Mouse (Mus musculus) urinary bladder, postnatal 10 days (tissue): ENCODE data around the gene Sort1.
A peak's percentile ranks its signal among the peaks of the same experiment; 100 is the strongest.

Experiments used
- DNase-seq: peaks from one replicate; pipeline ENCODE4 v3.0.0; 2022; ENCODE audit warnings: low spot score

Sort1 gene

DNA sequence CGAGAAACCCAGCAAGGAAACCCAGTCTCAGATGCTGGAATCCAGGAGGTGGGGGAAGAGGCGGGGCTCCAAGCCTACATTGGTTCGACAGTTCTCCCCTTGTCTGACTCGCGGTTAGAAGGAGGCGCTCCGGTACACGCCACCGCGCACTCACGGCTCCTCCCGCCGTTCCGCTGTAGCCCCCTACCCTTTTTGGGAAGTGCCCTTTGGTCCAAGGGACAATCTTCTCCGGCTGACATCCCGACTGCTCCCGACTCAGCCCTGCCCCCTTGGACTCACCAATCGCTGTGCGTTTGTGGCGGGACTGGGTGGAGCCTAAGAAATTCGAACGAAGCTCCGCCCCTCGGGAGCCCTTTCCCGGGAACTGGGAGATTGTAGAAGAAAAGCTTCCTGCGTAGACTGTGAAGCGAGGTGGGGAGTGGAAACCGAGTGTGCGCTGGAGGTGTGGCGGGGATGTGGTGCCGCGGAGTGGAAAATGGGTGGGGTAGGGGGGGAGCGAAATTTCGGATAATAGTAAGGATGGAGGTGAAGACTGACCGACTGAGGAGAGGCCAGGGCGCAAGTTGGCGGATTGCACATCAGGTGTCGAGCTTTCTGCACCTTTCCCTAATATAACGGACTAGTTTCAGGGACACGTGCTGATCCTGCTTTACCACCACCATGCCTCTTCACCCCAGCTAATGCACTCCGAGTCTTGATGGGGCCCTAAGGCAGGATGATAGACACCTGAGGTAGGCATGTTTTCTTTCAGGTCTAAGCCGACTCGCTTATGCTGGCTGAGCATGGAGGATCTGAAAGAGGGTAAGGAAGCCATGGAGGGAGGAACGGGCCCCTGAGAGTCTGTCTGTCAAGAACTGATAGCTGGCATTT lies 99.8 kb downstream of the Sort1 start, which contains the start of gene Psrc1:
TSS of gene Psrc1 (plus strand) at position 355 of the 870 bp plus-strand sequence.
- DNase-seq = no peak

- DNase-seq = no peak
Observed at GRCm38 (mm10) chr3:108384425-108384824, 100.5 kb downstream of the Sort1 start.

- no peak for DNase-seq
Observed at GRCm38 (mm10) chr3:108386186-108386585, 102.3 kb downstream of the Sort1 start.

- DNase-seq = peak; percentile 93
Observed at GRCm38 (mm10) chr3:108389111-108389545, 105.2 kb downstream of the Sort1 start.

DNA sequence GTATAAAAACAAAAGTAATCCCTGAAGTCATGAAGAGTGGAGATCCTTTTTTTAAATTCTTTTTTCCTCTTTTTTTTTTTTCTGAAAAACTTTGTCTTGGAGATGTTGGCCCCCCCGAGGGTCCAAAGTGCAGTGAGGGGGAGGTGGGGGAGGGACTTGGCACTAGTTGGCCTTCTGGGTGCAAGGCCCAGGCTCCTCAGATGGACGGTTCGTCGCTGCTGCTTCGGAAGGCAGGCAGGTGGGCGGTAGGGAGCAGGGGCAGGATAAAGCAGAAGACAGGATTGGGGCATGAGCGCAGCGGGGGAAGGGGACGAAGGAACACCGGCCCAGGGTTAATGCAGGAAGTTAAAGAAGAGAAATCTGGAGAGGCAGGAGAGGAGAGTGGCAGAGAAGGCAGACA lies 108.4 kb downstream of the Sort1 start:
- no peak for DNase-seq

DNA sequence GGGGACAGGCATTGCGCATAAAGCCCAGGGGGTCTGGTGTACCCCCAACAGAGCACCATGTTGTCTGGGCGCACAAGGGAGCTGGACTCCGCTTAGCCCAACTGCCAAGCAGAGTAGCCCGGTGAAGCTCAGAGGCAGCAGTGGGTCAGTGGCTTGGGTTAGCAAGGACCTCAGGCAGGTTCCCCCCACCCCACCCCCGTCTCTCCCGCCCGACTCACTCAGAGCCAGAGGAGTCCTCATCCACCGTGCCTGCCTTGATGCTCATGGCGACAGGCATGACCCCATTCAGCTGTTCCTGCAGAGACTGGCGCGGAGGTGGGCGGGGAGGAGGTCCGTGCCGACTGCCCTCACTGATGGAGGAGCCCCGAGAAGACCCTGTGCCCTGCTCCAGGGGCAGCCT lies 108.9 kb downstream of the Sort1 start:
- DNase-seq = no peak

DNA sequence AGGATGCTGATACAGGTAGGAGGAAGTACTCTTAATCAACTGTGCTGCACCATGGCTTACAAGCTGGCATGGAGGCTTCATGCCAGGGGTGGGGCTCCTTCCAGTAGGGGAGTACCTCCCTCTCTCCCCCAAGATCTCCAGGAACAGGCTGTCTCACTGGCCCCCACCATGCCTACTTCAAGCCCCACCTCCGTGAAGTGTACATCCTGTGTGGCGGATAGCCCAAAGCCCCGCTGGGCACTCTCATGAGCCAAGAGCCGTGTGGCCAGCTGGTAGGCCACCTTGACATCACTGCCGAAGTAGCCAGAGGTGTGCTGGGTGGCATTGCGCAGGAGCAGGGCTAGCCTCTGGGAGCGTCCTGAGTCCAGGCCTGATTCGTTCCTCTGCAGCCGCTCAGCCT lies 114.4 kb downstream of the Sort1 start:
- no peak for DNase-seq

DNA sequence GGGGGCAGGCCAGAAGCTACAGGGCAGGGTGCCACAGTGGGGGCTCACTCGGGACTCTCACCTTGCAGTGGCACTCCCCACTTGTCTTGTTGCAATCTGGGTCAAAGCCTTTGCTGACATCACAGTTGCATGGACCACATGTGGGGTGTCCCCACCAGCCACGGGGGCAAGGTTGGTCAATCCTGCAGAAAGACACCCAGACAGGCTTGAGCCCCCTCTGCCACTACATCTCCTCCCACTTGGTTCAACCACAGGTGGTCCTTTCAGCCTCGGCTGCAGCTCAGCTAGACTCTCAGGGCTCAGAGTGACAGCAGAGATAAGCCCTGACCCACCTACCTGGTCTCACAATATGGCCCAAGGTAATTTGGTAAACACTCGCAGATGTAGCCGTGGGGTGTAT lies 116.6 kb downstream of the Sort1 start:
- DNase-seq = no peak

DNA sequence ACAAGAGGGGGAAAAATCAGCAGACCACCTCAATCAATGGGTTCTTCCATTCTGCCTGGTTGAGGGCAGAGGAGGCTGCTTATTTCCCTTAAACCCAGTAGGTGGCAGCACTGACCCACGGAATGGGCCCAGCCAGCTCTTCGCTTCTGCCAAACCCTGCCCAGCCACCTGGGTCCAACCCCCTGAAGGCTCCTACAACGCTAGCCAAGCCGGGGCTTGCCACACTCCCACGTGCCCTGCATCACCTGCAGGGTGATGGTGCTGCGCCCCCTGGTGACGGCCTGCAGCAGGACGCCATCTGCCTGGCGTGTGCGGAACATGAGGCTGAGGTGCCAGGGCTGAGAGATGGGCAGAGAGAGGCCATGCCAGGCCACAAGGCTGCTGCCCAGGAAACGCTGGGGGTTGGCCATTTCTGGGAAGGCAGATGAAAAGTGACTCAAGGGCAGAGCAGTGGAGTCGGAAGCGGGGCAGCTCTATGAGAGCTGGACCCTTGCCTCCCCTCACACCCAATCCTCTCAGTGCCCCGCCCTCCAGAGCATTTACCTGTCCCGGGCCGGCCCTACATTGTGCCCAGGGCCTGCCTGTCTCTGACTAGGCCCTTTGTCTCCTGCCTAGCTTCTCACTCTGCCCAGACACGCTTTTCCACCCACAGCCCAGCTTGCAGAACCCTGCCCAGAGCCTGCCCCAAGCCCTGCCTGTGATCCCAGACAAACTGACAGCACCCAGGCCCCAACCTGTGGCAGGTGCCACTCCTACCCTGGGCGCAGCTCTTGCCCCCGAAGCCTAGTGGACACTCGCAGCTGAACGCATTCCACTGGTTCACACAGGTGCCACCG lies 118.0 kb downstream of the Sort1 start:
- DNase-seq = peak; percentile 78

- no peak for DNase-seq
Observed at GRCm38 (mm10) chr3:108402528-108402920, 118.6 kb downstream of the Sort1 start.

DNA sequence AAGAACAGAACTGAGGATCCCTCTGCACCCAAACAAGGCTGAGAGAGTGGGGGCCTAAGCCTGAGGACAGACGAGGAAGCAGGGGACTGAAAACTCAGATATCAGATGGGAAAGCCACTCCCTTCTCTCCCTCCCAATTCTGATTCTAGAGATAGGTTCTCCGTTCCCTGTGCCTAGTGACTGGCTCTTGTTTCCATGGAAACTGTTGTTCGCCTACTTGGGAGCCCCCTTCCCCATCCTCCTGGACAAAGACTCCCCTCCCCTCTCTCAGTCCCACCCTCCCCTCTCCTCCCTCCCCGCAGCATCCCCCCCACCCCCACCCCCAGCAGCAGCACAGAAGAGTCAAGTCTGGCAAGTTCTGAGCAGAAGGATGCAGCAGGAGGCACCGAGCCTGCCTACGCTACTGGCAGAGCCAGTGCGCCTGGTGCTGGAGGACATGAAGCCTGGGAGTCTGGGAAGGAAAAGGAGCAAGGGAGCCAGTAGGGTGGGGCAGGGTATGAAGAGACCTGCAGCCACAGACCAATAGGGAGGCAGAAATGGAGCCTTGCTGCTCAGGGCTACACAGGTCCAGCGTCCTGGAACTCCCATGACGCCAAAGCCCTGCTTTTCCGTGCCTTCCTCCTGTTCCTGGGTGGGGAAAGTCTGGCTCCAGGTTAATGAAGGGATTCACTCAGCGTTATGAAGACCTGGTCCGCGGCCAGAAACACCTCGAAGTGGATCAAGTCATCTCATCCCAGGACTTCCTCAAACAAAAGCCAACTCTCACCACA lies 121.8 kb downstream of the Sort1 start:
- no peak for DNase-seq

DNA sequence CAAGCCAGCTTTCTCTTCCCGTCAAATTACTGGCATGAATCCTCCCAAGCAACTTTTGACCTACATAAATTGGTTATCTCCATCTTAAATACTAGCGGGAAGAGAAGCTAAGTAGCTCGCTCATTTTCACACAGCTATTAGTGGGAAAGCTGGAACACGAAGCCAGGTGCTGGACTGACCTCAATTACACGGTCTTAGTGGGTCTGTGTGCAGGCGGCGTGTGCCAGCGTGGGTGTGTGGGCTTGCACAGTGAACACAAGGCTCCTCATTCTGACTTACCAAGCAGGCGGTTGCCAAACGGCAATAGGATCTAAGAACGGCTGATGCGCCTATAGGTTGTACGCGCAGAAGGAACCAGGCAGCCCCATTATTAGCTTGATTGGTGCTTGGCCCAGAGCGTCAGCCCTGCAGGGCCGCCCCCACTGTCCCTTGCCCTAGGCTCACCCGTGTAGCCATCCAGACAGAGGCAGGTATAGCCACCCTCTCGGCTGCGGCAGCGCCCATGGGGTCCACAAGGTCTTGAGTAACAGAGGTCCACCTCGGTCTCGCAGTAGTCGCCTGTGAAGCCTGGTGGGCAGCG lies 122.5 kb downstream of the Sort1 start:
- no peak for DNase-seq

GRCm38 (mm10) chr3:108408517-108409008 lies 124.7 kb downstream of the Sort1 start:
- no peak for DNase-seq

DNA sequence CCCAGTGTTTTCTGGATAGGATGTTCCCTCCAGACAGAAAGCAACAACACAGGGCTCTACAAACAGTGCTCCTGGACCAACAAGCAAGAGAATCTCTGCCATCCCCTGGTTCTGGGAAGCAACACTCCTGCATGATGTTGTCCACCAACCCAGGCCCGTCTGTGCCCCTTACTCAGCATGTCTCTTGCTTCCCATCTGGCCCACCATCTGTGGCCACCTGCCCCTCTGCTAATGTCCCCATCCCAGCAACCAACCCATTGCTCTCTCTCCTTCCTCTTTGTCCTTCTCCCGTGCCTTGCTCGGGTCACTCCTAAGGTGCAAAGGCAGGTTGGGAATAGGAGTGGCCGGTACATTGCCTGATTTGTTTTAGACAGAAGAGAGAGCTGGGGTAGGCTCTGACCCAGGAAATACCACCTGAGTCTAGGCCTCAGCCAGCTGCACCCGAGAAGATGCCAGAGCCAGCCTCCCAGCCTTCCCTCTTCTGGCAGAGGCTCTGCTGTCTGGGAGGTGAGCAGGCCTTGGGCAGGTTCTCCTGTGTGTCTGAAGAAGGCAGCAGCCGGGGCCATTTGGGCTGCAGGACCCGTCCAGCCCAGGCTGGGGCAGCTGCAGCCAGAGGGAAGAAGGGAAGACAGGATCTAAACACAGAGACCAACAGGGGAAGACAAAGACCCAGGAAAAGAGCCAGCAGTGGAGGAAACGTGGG lies 125.9 kb downstream of the Sort1 start:
- DNase-seq = no peak

- DNase-seq = no peak
Observed at GRCm38 (mm10) chr3:108410359-108410714, 126.5 kb downstream of the Sort1 start.
